Mouse (Mus musculus) ES-Bruce4 (cell line): ENCODE results near the gene Col12a1.

ENCODE experiments used
- CTCF ChIP-seq: IDR thresholded peaks from one replicate; pipeline ENCODE4 v1.8.1; 2011; ENCODE audit warnings: low read depth, low read length
- EP300 ChIP-seq: IDR thresholded peaks from 2 replicates; pipeline ENCODE4 v1.6.1; 2011; ENCODE audit warnings: low read depth, low read length; ENCODE audit not compliant: insufficient read depth
- POLR2A ChIP-seq: IDR thresholded peaks from one replicate; pipeline ENCODE4 v1.8.1; 2011; ENCODE audit warnings: low read length; ENCODE audit not compliant: insufficient read depth

DNA sequence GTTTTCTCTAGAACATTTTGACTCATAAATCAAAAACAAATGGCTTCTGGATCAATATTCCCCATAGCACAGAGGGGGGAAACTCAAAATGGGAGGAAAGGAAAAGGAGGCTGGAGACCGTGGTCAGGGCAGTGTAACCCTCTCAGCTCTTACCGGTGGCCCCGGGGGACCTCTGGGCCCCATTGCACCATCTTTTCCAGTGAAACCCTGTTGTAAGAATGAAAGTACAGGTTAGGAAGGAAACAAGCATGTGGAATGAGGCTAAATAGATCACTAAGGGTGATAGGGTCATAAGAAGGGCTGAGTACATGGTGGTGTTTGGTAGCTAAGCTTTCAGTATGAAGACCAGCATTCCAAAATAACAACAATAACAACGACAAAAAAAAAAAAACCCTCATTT, 109.0 kb downstream of the Col12a1 start:
- no peak for TF ChIP-seq CTCF
- TF ChIP-seq POLR2A, result no peak
- TF ChIP-seq EP300, result no peak
